Mouse (Mus musculus) liver, postnatal 0 days (tissue): Measurements from ENCODE around the gene Fam3a. TPM values are rescaled to one million over a fixed set of nuclear protein-coding genes. Genes with fewer than 3 reads are reported as not detected.

Experiments used
- ATAC-seq: fragments of 200-750 bp; cut with Nextera tagmentation; 2 replicates; pipeline ENCODE4 v1.8.0; 2017; ENCODE audit warnings: mild to moderate bottlenecking, moderate library complexity
- DNase-seq: peaks from one replicate; pipeline ENCODE4 v3.0.0-alpha.2; 2016
- H3K27ac ChIP-seq: fragments of 300-500 bp; sonication (generic); 2 replicates; pipeline ENCODE4 v1.5.1; 2014; ENCODE audit warnings: antibody characterized with exemption, moderate library complexity, mild to moderate bottlenecking, low read depth
- H3K27me3 ChIP-seq: fragments of 300-500 bp; sonication (generic); 2 replicates; pipeline ENCODE4 v1.6.1; 2014; ENCODE audit warnings: low read length, control low read depth, mixed read lengths; ENCODE audit not compliant: insufficient read depth
- H3K36me3 ChIP-seq: fragments of 300-500 bp; sonication (generic); replicated peaks from 2 replicates; pipeline ENCODE4 v1.6.1; 2014; ENCODE audit warnings: mild to moderate bottlenecking, control low read depth, low read length, moderate library complexity, mixed read lengths; ENCODE audit not compliant: insufficient read depth
- H3K4me1 ChIP-seq: fragments of 300-500 bp; sonication (generic); 2 replicates; pipeline ENCODE4 v1.6.1; 2014; ENCODE audit warnings: antibody characterized with exemption, mild to moderate bottlenecking, control low read depth; ENCODE audit not compliant: insufficient read depth
- H3K4me2 ChIP-seq: fragments of 300-500 bp; sonication (generic); 2 replicates; pipeline ENCODE4 v1.6.1; 2014; ENCODE audit warnings: low read depth, mild to moderate bottlenecking, low read length, moderate library complexity, mixed read lengths
- H3K4me3 ChIP-seq: fragments of 300-500 bp; sonication (generic); 2 replicates; pipeline ENCODE4 v1.5.1; 2014; ENCODE audit warnings: low read depth, low read length
- H3K9ac ChIP-seq: fragments of 300-500 bp; sonication (generic); replicated peaks from 2 replicates; pipeline ENCODE4 v1.6.1; 2014; ENCODE audit warnings: mild to moderate bottlenecking, moderate library complexity
- H3K9me3 ChIP-seq: fragments of 300-500 bp; sonication (generic); 2 replicates; pipeline ENCODE4 v1.6.1; 2016; ENCODE audit warnings: mild to moderate bottlenecking, control low read depth, low read length, mixed read lengths
- CTCF ChIP-seq: sonication (generic); IDR thresholded peaks from 2 replicates; pipeline ENCODE4 v1.5.1; 2016; ENCODE audit warnings: antibody characterized with exemption, low read depth
- EP300 ChIP-seq: IDR thresholded peaks from 2 replicates; pipeline ENCODE4 v1.6.1; 2016; ENCODE audit warnings: antibody characterized with exemption, low read depth, mild to moderate bottlenecking
- WGBS: fragments of 180-500 bp; shearing (Covaris S2); extraction: QIAGEN DNeasy Blood & Tissue Kit; methylation state at CpG from one replicate; pipeline ENCODE4 v1.1.7; 2014; ENCODE audit not compliant: insufficient replicate concordance; 5-methylcytosine and 5-hydroxymethylcytosine counted together
- polyA plus RNA-seq: library from polyadenylated mRNA; unstranded; fragments of >200 nt; fragmentation: Nextera tagmentation; extraction: Ambion mirVana; gene quantifications from 2 replicates; pipeline ENCODE4 v1.2.1, GENCODE M21; 2015

Fam3a gene
- 9.7 and 11.1 TPM in 2 replicates for polyA plus RNA-seq

- Histone ChIP-seq H3K36me3 (no peaks in the 10 kb centered on the region), H3K9ac (peak within 1 kb of the TSS; percentile 73), H3K4me1 (peaks cover 2% of the 10 kb centered on the region; the same call in 1 of the 2 replicates), H3K4me2 (peak within 1 kb of the TSS; percentile 78), H3K27ac (peak within 1 kb of the TSS; percentile 94), H3K9me3 (no peaks in the 10 kb centered on the region), H3K4me3 (peak within 1 kb of the TSS; percentile 54), H3K27me3 (no peaks in the 10 kb centered on the region)
- ATAC-seq (peak; percentile 100), DNase-seq (peak; percentile 88)
- TF ChIP-seq CTCF = peak; percentile 68
- no peak; the same call in 1 of the 2 replicates for TF ChIP-seq EP300
- WGBS = 13% methylated on average over 30 of the region's 30 CpGs
Measured at GRCm38 (mm10) chrX:74392535-74393443, at the start of gene Fam3a, which contains the start of gene Ikbkg. Gene Fam3a (minus strand): TSS chrX:74393272. Gene Ikbkg (plus strand): TSS chrX:74393290.

GRCm38 (mm10) chrX:74429290-74429821 is 36.3 kb upstream of the Fam3a start:
- peaks cover 5% of the 10 kb centered on the region for H3K4me1 ChIP-seq
- WGBS = 16% methylated on average over 22 of the region's 22 CpGs
- H3K4me2 ChIP-seq = peak overlapping the region; percentile 80
- peak overlapping the region; percentile 61 for H3K4me3 ChIP-seq
- H3K27ac ChIP-seq = peak overlapping the region; percentile 95
- H3K36me3 ChIP-seq = peaks cover 10% of the 10 kb centered on the region
- ATAC-seq (peak; percentile 67), DNase-seq (peak; percentile 77)
- TF ChIP-seq EP300 (no peak), CTCF (no peak)
- H3K27me3 ChIP-seq = no peaks in the 10 kb centered on the region
- H3K9ac ChIP-seq = peak overlapping the region; percentile 71
- H3K9me3 ChIP-seq = no peaks in the 10 kb centered on the region

- H3K9me3 ChIP-seq = no peaks in the 10 kb centered on the region
- peak; percentile 73 for ATAC-seq
- H3K4me1 ChIP-seq = peaks cover 5% of the 10 kb centered on the region
- DNase-seq = peak; percentile 91
- peak within 1 kb of the TSS; percentile 61 for H3K4me3 ChIP-seq
- no peaks in the 10 kb centered on the region for H3K27me3 ChIP-seq
- H3K4me2 ChIP-seq = peak within 1 kb of the TSS; percentile 80
- H3K36me3 ChIP-seq = peaks cover 8% of the 10 kb centered on the region
- 20% methylated on average over 19 of the region's 25 CpGs for WGBS
- TF ChIP-seq CTCF (peak; percentile 58), EP300 (no peak)
- H3K27ac ChIP-seq = peak within 1 kb of the TSS; percentile 95
- peak within 1 kb of the TSS; percentile 71 for H3K9ac ChIP-seq
Measured at GRCm38 (mm10) chrX:74428826-74429276, 35.8 kb upstream of the Fam3a start, which contains the start of gene G6pdx. Gene G6pdx (minus strand): TSS chrX:74429194.

GRCm38 (mm10) chrX:74428146-74428825 is 35.2 kb upstream of the Fam3a start:
- Histone ChIP-seq H3K4me1 (peaks cover 5% of the 10 kb centered on the region), H3K27ac (peak overlapping the region; percentile 44), H3K4me3 (peak overlapping the region; percentile 61), H3K27me3 (no peaks in the 10 kb centered on the region), H3K9ac (peak overlapping the region; percentile 67), H3K36me3 (peaks cover 8% of the 10 kb centered on the region), H3K9me3 (no peaks in the 10 kb centered on the region), H3K4me2 (peak overlapping the region; percentile 80)
- TF ChIP-seq EP300 = no peak
- no peak for TF ChIP-seq CTCF
- ATAC-seq (0 out of 2 replicates have a peak, but pooled peaks have one; percentile 1), DNase-seq (no peak)
- 24% methylated on average over 35 of the region's 35 CpGs for WGBS

GRCm38 (mm10) chrX:74427116-74427515 is 34.0 kb upstream of the Fam3a start:
- Histone ChIP-seq H3K4me3 (peak overlapping the region; percentile 61; the same call in 1 of the 2 replicates), H3K36me3 (no peaks in the 10 kb centered on the region; the same call in 1 of the 2 replicates), H3K4me2 (peak overlapping the region; percentile 80), H3K27me3 (no peaks in the 10 kb centered on the region), H3K9ac (no peak overlapping the region), H3K27ac (peak overlapping the region; percentile 86), H3K4me1 (peaks cover 5% of the 10 kb centered on the region), H3K9me3 (no peaks in the 10 kb centered on the region)
- WGBS = 60% methylated on average over 3 of the region's 3 CpGs
- TF ChIP-seq CTCF (no peak), EP300 (no peak)
- DNase-seq (no peak), ATAC-seq (no peak)
